In the genomic region with DNA sequence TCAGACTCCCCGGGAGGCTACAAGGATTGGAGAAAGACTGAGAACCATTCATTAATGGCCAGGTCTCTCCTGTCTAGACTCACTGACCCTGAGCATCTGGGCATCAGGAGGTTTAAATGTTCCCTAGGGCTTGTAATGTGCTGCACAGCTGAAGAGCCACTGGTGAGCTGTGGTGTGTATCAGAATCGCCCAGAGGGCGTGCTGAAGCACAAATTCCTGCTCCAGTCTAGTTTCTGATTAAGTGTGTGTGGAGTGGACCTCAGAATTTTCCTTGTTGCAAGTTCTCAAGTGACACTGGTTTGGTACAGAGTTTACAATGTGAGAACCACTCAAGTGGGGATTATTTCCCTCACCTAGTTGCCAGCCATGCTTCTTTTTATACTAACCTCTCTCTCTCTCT, we compare ENCODE assay signal across 12 mouse cellular contexts.
"Had no signal": no experiment of that assay in that cellular context is flagged by ENCODE, and none has a peak within 500 bp of the region (broad histone marks: within the 10 kb centered on the region; RNA-seq: fewer than 3 reads in every experiment).

No protein-coding gene starts in this region.

- H3K4me2 ChIP-seq: intestine, embryonic 15.5 days; limb, embryonic 15.5 days; liver, embryonic 12.5 days; neural tube, embryonic 15.5 days had no signal

- H3K4me3 ChIP-seq: intestine, embryonic 15.5 days; limb, embryonic 15.5 days; liver, embryonic 12.5 days; midbrain, embryonic 10.5 days; myocyte; neural tube, embryonic 15.5 days had no signal

- DNase-seq: kidney, adult 8-10 months; left cerebral cortex, postnatal 4 days; midbrain, embryonic 14.5 days; right cerebral cortex, adult 18-20 months; right cerebral cortex, postnatal 25 days; thymus, postnatal 36 days had no signal

- H3K36me3 ChIP-seq: intestine, embryonic 15.5 days; limb, embryonic 15.5 days; liver, embryonic 12.5 days; midbrain, embryonic 10.5 days; neural tube, embryonic 15.5 days had no signal

- H3K27me3 ChIP-seq: intestine, embryonic 15.5 days; limb, embryonic 15.5 days had no signal

- H3K9me3 ChIP-seq: intestine, embryonic 15.5 days; limb, embryonic 15.5 days; liver, embryonic 12.5 days; midbrain, embryonic 10.5 days; neural tube, embryonic 15.5 days had no signal

- ATAC-seq: intestine, embryonic 15.5 days; liver, embryonic 12.5 days had no signal

- H3K27ac ChIP-seq: intestine, embryonic 15.5 days; limb, embryonic 15.5 days; liver, embryonic 12.5 days; midbrain, embryonic 10.5 days; neural tube, embryonic 15.5 days had no signal

- H3K9ac ChIP-seq: intestine, embryonic 15.5 days; limb, embryonic 15.5 days; liver, embryonic 12.5 days; neural tube, embryonic 15.5 days had no signal
